Mouse (Mus musculus): ENCODE results near the gene Acsm4.

DNA sequence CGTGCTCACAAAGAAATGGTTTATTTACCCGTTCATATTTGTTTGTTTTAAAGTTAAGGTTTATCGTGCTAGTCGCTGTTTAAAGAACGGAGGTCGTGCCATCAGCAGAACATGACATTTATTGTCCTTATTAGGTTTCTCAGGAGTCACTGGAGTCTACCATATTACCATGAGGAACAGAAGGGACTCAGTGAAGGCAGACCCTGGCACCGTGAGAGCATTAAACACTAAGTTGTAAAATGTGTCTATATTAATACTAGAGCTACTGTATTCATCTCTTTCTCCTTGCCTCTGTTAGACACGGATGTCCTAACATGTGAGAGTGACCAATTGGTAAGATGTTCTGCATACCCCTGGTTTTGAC, 31.1 kb downstream of the Acsm4 start:
- TF ChIP-seq MXI1 (IDR thresholded peaks at IDR 0.05; ENCODE audit: low read depth, low read length) (no peak), USF1 (IDR thresholded peaks at IDR 0.05; ENCODE audit: low read depth, low read length) (no peak), CTCF (IDR thresholded peaks at IDR 0.05 in 2 of 3, conservative IDR thresholded peaks at IDR 0.05 in 1 of 3; ENCODE audit: control insufficient read depth in 1 of 3, insufficient read depth in 1 of 3, low read depth in 2 of 3, low read length in 3 of 3, poor library complexity in 1 of 3, severe bottlenecking in 1 of 3) (no peak)
